In genomic region chr12:16753555-16753954, GRCm38 (mm10) we compare ENCODE assay signal across 12 mouse cellular contexts. TPM values are rescaled to one million over a fixed set of nuclear protein-coding genes. Genes with fewer than 3 reads are reported as not detected.
A peak's percentile ranks its signal among the peaks of the same experiment; 100 is the strongest.
DNase-seq lines count a peak whose midpoint lies in the region; ATAC-seq and TF ChIP-seq lines count a peak whose summit lies in the region.
"Had no signal": no experiment of that assay in that cellular context is flagged by ENCODE, and none has a peak within 500 bp of the region (broad histone marks: within the 10 kb centered on the region; RNA-seq: fewer than 3 reads in every experiment).

No protein-coding gene starts in this region.

- DNase-seq in kidney, postnatal 25 days, result no peak
- no peak for DNase-seq in lung, postnatal 10 days
- no peak for DNase-seq in liver, postnatal 0 days
- no peak for DNase-seq in right cerebral cortex, postnatal 10 days (ENCODE audit: low spot score in 2 of 2)
- DNase-seq: adrenal gland, adult 8-10 months had no signal

- H3K4me2 ChIP-seq in kidney, embryonic 14.5 days (replicated peaks; ENCODE audit: low read depth, low read length), result peak overlapping the region; percentile 22; the same call in 1 of the 2 replicates
- no peak overlapping the region for H3K4me2 ChIP-seq in lung, embryonic 16.5 days (ENCODE audit: low read depth, low read length)
- H3K4me2 ChIP-seq in intestine, embryonic 15.5 days (replicated peaks), result peak overlapping the region; percentile 52
- H3K4me2 ChIP-seq in liver, postnatal 0 days (ENCODE audit: low read depth, low read length), result peak overlapping the region; percentile 38; the same call in 1 of the 2 replicates
- H3K4me2 ChIP-seq: forebrain, embryonic 13.5 days; hindbrain, embryonic 12.5 days had no signal

- no peaks in the 10 kb centered on the region for H3K27me3 ChIP-seq in kidney, embryonic 14.5 days (ENCODE audit: control insufficient read depth, insufficient read depth, low read length)
- H3K27me3 ChIP-seq in lung, embryonic 16.5 days (ENCODE audit: control insufficient read depth, insufficient read depth, low read depth, low read length), result no peaks in the 10 kb centered on the region
- no peaks in the 10 kb centered on the region for H3K27me3 ChIP-seq in intestine, embryonic 15.5 days (replicated peaks)
- no peaks in the 10 kb centered on the region for H3K27me3 ChIP-seq in liver, postnatal 0 days (ENCODE audit: insufficient read depth, low read length)
- H3K27me3 ChIP-seq: forebrain, embryonic 13.5 days; hindbrain, embryonic 12.5 days; lung, embryonic 15.5 days had no signal

- no peak for ATAC-seq in kidney, embryonic 14.5 days (ENCODE audit: low FRiP score, low TSS enrichment)
- peak; percentile 56; the same call in 1 of the 2 replicates for ATAC-seq in lung, embryonic 16.5 days (ENCODE audit: low read depth)
- peak; percentile 63 for ATAC-seq in intestine, embryonic 15.5 days
- ATAC-seq in liver, postnatal 0 days, result no peak; the same call in 1 of the 2 replicates
- ATAC-seq: forebrain, embryonic 13.5 days had no signal

- H3K9ac ChIP-seq in kidney, embryonic 14.5 days (ENCODE audit: low read depth, low read length), result no peak overlapping the region
- no peak overlapping the region for H3K9ac ChIP-seq in lung, embryonic 16.5 days (ENCODE audit: low read length)
- no peak overlapping the region for H3K9ac ChIP-seq in intestine, embryonic 15.5 days
- no peak overlapping the region for H3K9ac ChIP-seq in liver, postnatal 0 days (replicated peaks)
- H3K9ac ChIP-seq: forebrain, embryonic 13.5 days; hindbrain, embryonic 12.5 days; lung, embryonic 15.5 days had no signal

- H3K4me3 ChIP-seq in kidney, embryonic 14.5 days (ENCODE audit: low read length), result no peak overlapping the region
- no peak overlapping the region for H3K4me3 ChIP-seq in lung, embryonic 16.5 days (ENCODE audit: low read length)
- H3K4me3 ChIP-seq in intestine, embryonic 15.5 days (replicated peaks), result no peak overlapping the region
- no peak overlapping the region for H3K4me3 ChIP-seq in liver, postnatal 0 days (ENCODE audit: low read depth, low read length)
- H3K4me3 ChIP-seq: forebrain, embryonic 13.5 days; hindbrain, embryonic 12.5 days; layer of hippocampus, adult 2 months; lung, embryonic 15.5 days had no signal

- 57% methylated on average over 9 of the region's 9 CpGs for WGBS in kidney, embryonic 14.5 days
- 70% methylated on average over 9 of the region's 9 CpGs for WGBS in lung, embryonic 16.5 days
- 64% methylated on average over 9 of the region's 9 CpGs for WGBS in intestine, embryonic 15.5 days
- WGBS in liver, postnatal 0 days (ENCODE audit: insufficient replicate concordance), result 67% methylated on average over 9 of the region's 9 CpGs

- no peaks in the 10 kb centered on the region for H3K9me3 ChIP-seq in kidney, embryonic 14.5 days (ENCODE audit: control insufficient read depth, low read length)
- no peaks in the 10 kb centered on the region for H3K9me3 ChIP-seq in lung, embryonic 16.5 days (ENCODE audit: control insufficient read depth, low read length)
- no peaks in the 10 kb centered on the region for H3K9me3 ChIP-seq in intestine, embryonic 15.5 days
- H3K9me3 ChIP-seq in liver, postnatal 0 days (ENCODE audit: low read length), result no peaks in the 10 kb centered on the region
- H3K9me3 ChIP-seq: forebrain, embryonic 13.5 days; hindbrain, embryonic 12.5 days; lung, embryonic 15.5 days had no signal

- TF ChIP-seq CTCF in liver, postnatal 0 days (IDR thresholded peaks at IDR 0.05; ENCODE audit: low read depth), result no peak

- TF ChIP-seq EP300 in liver, postnatal 0 days (IDR thresholded peaks at IDR 0.05; ENCODE audit: low read depth), result no peak

- H3K4me1 ChIP-seq in kidney, embryonic 14.5 days (ENCODE audit: control insufficient read depth, insufficient read depth, low read length), result peaks cover 9% of the 10 kb centered on the region
- no peaks in the 10 kb centered on the region for H3K4me1 ChIP-seq in lung, embryonic 16.5 days (replicated peaks; ENCODE audit: control insufficient read depth, insufficient read depth, low read length)
- peaks cover 15% of the 10 kb centered on the region; the same call in 1 of the 2 replicates for H3K4me1 ChIP-seq in intestine, embryonic 15.5 days (replicated peaks)
- H3K4me1 ChIP-seq in liver, postnatal 0 days (ENCODE audit: insufficient read depth), result no peaks in the 10 kb centered on the region
- H3K4me1 ChIP-seq: lung, embryonic 15.5 days had no signal

- no peaks in the 10 kb centered on the region for H3K36me3 ChIP-seq in kidney, embryonic 14.5 days (ENCODE audit: control insufficient read depth, insufficient read depth, low read length)
- H3K36me3 ChIP-seq in lung, embryonic 16.5 days (ENCODE audit: control insufficient read depth, insufficient read depth, low read length), result no peaks in the 10 kb centered on the region
- no peaks in the 10 kb centered on the region for H3K36me3 ChIP-seq in intestine, embryonic 15.5 days
- H3K36me3 ChIP-seq in liver, postnatal 0 days (replicated peaks; ENCODE audit: insufficient read depth, low read length), result no peaks in the 10 kb centered on the region
- H3K36me3 ChIP-seq: lung, embryonic 15.5 days had no signal

- no peak overlapping the region for H3K27ac ChIP-seq in kidney, embryonic 14.5 days (ENCODE audit: low read depth, low read length)
- H3K27ac ChIP-seq in lung, embryonic 16.5 days (ENCODE audit: low read length), result no peak overlapping the region
- no peak overlapping the region; the same call in none of the 2 replicates for H3K27ac ChIP-seq in intestine, embryonic 15.5 days
- H3K27ac ChIP-seq in liver, postnatal 0 days (ENCODE audit: low read depth), result no peak overlapping the region
- H3K27ac ChIP-seq: forebrain, embryonic 13.5 days; hindbrain, embryonic 12.5 days; layer of hippocampus, adult 2 months; lung, embryonic 15.5 days had no signal

RNA-seq across cellular contexts. Expression of gene Greb1, which starts 47.1 kb away (rescaled TPM):
- 6.6 and 8.6 TPM in 2 replicates for polyA plus RNA-seq in kidney, embryonic 14.5 days (2014; fragmentation: Nextera tagmentation; extraction: Ambion mirVana)
- 3.8 and 4.3 TPM in 2 replicates for polyA plus RNA-seq in lung, embryonic 16.5 days (2015; fragmentation: Nextera tagmentation; extraction: Ambion mirVana)
- polyA plus RNA-seq in intestine, embryonic 15.5 days (2015; fragmentation: Nextera tagmentation; extraction: Ambion mirVana), result 5.1 and 5.7 TPM in 2 replicates
- 0.12 and 0.22 TPM in 2 replicates for polyA plus RNA-seq in liver, postnatal 0 days (2015; fragmentation: Nextera tagmentation; extraction: Ambion mirVana)

RNA-seq across cellular contexts. Expression of gene E2f6, which starts 57.2 kb away (rescaled TPM):
- 36.8 and 56.7 TPM in 2 replicates for polyA plus RNA-seq in kidney, embryonic 14.5 days (2014; fragmentation: Nextera tagmentation; extraction: Ambion mirVana)
- 29.6 and 33.4 TPM in 2 replicates for polyA plus RNA-seq in lung, embryonic 16.5 days (2015; fragmentation: Nextera tagmentation; extraction: Ambion mirVana)
- polyA plus RNA-seq in intestine, embryonic 15.5 days (2015; fragmentation: Nextera tagmentation; extraction: Ambion mirVana), result 37.6 and 39.6 TPM in 2 replicates
- 9.0 and 9.2 TPM in 2 replicates for polyA plus RNA-seq in liver, postnatal 0 days (2015; fragmentation: Nextera tagmentation; extraction: Ambion mirVana)

Comparison
In these comparisons a context has a peak if more than half of its experiments do, and no peak if none do; other contexts are left out.
1. ATAC-seq: peak in lung, embryonic 16.5 days (single experiment) and intestine, embryonic 15.5 days (single experiment); none in kidney, embryonic 14.5 days (single experiment) and liver, postnatal 0 days (single experiment).